Mouse (Mus musculus): ENCODE results near the gene P4hb. TPM values are rescaled to one million over a fixed set of nuclear protein-coding genes. Genes with fewer than 3 reads are reported as not detected.
"Not testable (repeated sequence)": the region's sequence is repeated elsewhere in the genome, so short reads cannot be mapped to it uniquely, and the experiment has no call there.

Gene P4hb
- polyA plus RNA-seq, 1 experiment: 1,223 TPM

DNA sequence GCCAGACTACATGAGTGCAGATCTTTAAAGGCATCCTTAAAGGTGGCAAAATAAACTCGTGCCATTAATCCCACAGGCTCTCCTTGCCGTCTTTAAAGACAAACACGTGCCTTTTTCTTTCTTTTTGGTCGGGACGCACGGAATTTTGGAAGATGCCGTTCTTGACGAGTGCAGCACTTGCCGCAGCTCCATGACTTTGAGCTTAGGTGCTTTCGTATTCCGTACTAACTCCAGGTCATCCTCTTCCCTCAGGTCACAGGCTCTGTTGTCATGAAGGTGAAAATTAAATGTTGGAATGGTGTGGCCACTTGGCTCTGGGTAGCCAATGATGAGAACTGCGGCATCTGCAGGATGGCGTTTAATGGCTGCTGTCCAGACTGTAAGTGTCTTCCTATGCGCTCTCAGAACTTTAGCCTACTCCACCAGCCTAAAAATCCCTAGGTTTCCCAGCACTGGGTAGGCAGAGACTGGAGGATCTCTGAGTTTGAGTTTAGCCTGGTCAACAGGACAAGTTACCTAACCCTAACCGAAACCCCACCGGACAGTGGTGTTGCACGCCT, 26.0 kb upstream of the P4hb start:
- H3K4me1 ChIP-seq: peaks cover 62% of the 10 kb centered on the region
- no peak for TF ChIP-seq GATA1 (IDR thresholded peaks at IDR 0.05; ENCODE audit: borderline replicate concordance, low read length)
- TF ChIP-seq FLI1 (IDR thresholded peaks at IDR 0.05; ENCODE audit: low read length): no peak
- no peaks in the 10 kb centered on the region for H3K27me3 ChIP-seq (replicated peaks)
- peaks cover 64% of the 10 kb centered on the region for H3K36me3 ChIP-seq (replicated peaks; ENCODE audit: low read length)
- peak overlapping the region; percentile 96 for H3K4me3 ChIP-seq (replicated peaks)
- H3K9me3 ChIP-seq: no peaks in the 10 kb centered on the region

DNA sequence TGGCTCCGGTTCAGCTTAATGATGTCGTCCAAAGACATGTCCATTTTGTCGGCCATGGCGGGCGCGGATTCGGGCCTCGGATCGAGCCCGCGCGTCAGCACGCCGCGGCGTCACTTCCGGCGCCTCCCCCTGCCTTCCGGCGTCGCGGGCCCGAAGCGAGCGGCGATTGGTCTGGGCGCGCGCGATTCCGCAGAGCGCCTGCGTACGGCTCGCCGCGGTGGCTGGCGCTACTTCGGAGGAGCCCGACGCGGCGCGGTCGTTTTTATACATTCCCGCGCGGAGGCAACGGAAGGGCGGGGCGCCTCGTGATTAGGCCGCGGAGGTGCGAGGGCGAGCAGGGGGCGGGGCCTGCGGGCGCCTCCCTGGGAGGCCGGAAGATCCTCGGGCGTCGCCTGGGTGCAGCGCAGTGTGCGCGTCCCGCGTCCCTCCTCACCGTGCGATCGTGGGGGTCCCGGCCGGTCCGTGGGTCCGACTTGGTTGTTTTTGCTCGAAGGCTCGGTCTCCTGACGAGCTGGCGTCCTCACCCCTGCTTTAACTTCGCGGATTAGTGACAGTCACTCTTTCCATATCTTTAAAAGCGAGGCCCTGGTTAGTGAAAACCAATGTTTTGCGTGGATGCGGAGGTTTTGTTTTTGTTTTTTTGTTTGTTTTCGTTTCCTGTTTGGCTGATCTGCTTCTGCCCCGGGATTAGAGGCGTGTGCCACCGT, 25.4 kb upstream of the P4hb start, which contains the start of the genes Alyref and Anapc11:
TSS of gene Alyref (minus strand) at position 83 of the 707 bp plus-strand sequence.
TSS of gene Anapc11 (plus strand) at position 139 of the 707 bp plus-strand sequence.
- H3K27me3 ChIP-seq (replicated peaks): no peaks in the 10 kb centered on the region
- H3K36me3 ChIP-seq (replicated peaks; ENCODE audit: low read length): peaks cover 64% of the 10 kb centered on the region
- H3K9me3 ChIP-seq: no peaks in the 10 kb centered on the region
- peak within 1 kb of the TSS; percentile 96 for H3K4me3 ChIP-seq (replicated peaks)
- TF ChIP-seq FLI1 (IDR thresholded peaks at IDR 0.05; ENCODE audit: low read length): peak; percentile 90; the same call in 1 of the 2 replicates
- no peak for TF ChIP-seq GATA1 (IDR thresholded peaks at IDR 0.05; ENCODE audit: borderline replicate concordance, low read length)
- H3K4me1 ChIP-seq: peaks cover 66% of the 10 kb centered on the region

DNA sequence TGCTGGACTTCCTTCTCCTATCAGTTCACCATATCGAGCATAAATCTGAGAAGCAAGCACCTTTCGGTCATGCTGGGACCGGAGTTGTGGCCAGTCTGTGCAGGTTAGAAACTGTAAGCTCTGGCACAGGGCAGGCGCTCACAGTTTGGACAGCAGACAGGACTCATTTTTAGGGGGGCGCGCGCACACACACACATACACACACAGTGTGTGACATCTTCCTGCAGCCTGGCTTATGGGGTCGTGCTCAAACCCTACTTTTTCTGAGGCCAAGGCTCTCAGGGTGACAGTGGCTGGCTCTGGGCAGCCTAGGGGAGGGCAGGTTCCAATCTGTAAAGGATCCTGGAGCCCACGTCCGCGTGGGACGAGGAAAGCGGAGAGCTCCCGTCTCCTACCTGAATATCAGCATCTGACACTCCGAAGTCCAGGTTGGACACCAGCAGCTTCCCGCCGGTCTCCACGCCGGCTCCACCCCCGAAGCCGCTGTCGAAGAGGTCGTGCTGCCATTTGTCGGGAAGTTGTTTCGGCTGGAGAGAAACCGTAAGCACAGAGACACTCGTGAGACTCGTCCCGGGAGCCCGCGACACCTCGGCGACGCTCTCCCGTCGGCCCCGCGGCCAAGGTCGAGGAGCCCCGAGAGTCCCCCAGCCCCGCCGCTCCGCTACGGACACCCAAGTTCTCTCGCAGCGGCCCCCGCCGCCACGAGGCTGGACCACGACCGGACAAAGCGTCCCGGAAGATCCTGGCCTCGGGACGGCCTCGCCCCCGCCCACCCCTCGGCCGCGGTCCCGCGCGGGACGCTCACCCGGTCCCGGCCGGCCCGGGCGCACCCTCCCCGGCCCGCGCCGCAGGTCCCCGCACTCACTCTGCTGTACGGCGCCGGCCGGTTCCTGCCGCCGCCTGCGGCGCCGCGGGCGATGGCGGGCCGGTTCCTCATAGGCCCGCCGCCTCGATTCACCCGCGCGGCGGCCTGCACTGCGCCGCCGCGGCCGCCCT, 24.5 kb upstream of the P4hb start:
- peaks cover 64% of the 10 kb centered on the region for H3K36me3 ChIP-seq (replicated peaks; ENCODE audit: low read length)
- H3K4me1 ChIP-seq: peaks cover 66% of the 10 kb centered on the region
- no peaks in the 10 kb centered on the region for H3K27me3 ChIP-seq (replicated peaks)
- TF ChIP-seq GATA1 (IDR thresholded peaks at IDR 0.05; ENCODE audit: borderline replicate concordance, low read length) (no peak), FLI1 (IDR thresholded peaks at IDR 0.05; ENCODE audit: low read length) (no peak)
- peak overlapping the region; percentile 96 for H3K4me3 ChIP-seq (replicated peaks)
- H3K9me3 ChIP-seq: no peaks in the 10 kb centered on the region

DNA sequence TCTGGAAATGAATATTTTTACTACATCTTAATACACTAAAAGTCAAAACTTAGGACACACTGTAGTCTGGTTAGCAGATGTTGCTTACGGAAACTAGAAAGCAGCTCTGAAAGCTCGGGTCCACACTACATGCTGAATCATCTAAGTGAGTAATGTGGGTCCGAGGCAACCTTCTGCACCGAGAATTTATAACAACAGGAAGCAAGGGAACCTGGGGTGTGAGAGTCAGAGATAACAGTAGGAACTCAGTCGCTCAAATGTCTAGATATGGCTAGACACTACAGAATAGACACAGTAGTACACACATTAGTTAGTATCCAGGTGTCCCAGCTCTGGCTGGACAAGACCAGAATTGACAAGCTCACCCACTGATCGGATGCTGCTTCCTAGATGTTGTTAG, 15.5 kb upstream of the P4hb start:
- Histone ChIP-seq H3K4me3 (replicated peaks) (peak overlapping the region; percentile 8), H3K36me3 (replicated peaks; ENCODE audit: low read length) (peaks cover 87% of the 10 kb centered on the region)
- no peak for TF ChIP-seq GATA1 (IDR thresholded peaks at IDR 0.05; ENCODE audit: borderline replicate concordance, low read length)
- TF ChIP-seq FLI1 (IDR thresholded peaks at IDR 0.05; ENCODE audit: low read length): no peak

DNA sequence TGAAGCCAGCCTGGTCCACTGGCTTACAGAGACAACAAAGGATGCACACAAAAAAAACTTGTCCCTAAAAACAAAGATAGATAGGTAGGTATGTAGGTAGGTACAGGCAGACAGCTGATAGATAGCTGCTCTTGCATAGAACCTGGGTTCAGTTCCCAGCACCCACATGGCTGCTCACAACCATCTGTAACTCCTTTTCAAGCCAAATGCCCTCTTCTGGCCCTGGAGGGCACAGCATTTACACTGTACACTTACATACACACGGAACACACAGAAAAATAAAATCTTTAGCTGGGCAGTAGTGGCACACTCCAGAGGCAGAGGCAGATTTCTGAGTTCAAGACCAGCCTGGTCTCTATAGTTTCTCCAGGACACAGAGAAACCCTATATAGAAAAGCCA, 10.9 kb upstream of the P4hb start:
- Histone ChIP-seq H3K4me3 (replicated peaks) (no peak overlapping the region), H3K36me3 (replicated peaks; ENCODE audit: low read length) (peaks cover 58% of the 10 kb centered on the region), H3K9me3 (no peaks in the 10 kb centered on the region), H3K27me3 (replicated peaks) (no peaks in the 10 kb centered on the region), H3K4me1 (peaks cover 36% of the 10 kb centered on the region)
- no peak for TF ChIP-seq FLI1 (IDR thresholded peaks at IDR 0.05; ENCODE audit: low read length)
- TF ChIP-seq GATA1 (IDR thresholded peaks at IDR 0.05; ENCODE audit: borderline replicate concordance, low read length): no peak

More for the DNA sequence above, 15.5 kb upstream of the P4hb start:
- Histone ChIP-seq H3K4me1 (peaks cover 19% of the 10 kb centered on the region), H3K27me3 (replicated peaks) (no peaks in the 10 kb centered on the region), H3K9me3 (no peaks in the 10 kb centered on the region)

DNA sequence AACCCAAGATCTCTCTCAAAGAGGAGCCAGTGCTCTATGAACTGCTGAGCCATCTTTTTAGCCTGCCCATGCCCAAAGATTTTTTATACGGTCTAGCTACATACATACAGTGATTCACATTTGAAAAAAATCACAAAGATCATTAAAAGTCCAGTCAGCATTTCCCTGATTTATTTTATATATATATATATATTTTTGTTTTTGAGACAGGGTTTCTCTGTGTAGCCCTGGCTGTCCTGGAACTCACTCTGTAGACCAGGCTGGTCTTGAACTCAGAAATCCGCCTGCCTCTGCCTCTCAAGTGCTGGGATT, 9.9 kb upstream of the P4hb start:
- H3K9me3 ChIP-seq; H3K4me3 ChIP-seq (replicated peaks); H3K27me3 ChIP-seq (replicated peaks): not testable (repeated sequence)
- Histone ChIP-seq H3K36me3 (replicated peaks; ENCODE audit: low read length) (peaks cover 60% of the 10 kb centered on the region), H3K4me1 (peaks cover 38% of the 10 kb centered on the region)

DNA sequence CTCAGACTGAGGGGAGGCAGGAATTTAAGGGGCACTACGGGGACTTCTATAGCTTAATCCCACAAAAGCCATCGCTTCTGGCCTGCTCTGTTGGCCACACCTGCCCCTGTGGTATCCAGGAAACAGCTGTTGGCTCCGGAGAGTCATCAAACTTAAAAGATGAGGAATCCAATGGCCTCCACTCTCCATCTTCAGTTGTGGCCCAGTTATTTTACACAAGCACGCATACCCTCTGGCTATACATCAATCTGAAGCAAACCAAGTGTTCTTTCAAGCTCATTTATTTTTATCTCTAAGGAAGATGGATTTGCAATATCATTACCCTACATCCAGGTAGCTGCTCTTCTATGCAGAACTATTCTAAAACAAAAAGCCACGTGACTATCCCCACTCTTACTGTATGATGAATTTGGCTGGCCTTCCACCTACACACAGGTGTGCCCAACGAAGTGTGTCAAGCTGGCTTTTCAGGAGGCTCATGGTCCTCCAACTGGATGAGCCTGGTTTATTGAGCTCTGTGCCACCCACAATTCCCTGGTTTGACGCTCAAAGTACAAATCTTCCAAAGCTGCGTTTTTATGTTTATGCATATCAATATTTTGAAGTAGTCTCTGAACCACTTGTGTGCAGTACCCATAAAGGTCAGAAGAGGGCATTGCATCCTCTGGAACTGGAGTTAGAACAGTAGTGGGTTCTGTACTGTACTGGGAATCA, 9.4 kb upstream of the P4hb start:
- H3K36me3 ChIP-seq (replicated peaks; ENCODE audit: low read length): peaks cover 60% of the 10 kb centered on the region
- H3K4me3 ChIP-seq (replicated peaks): peak overlapping the region; percentile 98
- no peaks in the 10 kb centered on the region for H3K27me3 ChIP-seq (replicated peaks)
- H3K4me1 ChIP-seq: peaks cover 43% of the 10 kb centered on the region
- H3K9me3 ChIP-seq: no peaks in the 10 kb centered on the region
- TF ChIP-seq GATA1 (IDR thresholded peaks at IDR 0.05; ENCODE audit: borderline replicate concordance, low read length) (no peak), FLI1 (IDR thresholded peaks at IDR 0.05; ENCODE audit: low read length) (no peak)

DNA sequence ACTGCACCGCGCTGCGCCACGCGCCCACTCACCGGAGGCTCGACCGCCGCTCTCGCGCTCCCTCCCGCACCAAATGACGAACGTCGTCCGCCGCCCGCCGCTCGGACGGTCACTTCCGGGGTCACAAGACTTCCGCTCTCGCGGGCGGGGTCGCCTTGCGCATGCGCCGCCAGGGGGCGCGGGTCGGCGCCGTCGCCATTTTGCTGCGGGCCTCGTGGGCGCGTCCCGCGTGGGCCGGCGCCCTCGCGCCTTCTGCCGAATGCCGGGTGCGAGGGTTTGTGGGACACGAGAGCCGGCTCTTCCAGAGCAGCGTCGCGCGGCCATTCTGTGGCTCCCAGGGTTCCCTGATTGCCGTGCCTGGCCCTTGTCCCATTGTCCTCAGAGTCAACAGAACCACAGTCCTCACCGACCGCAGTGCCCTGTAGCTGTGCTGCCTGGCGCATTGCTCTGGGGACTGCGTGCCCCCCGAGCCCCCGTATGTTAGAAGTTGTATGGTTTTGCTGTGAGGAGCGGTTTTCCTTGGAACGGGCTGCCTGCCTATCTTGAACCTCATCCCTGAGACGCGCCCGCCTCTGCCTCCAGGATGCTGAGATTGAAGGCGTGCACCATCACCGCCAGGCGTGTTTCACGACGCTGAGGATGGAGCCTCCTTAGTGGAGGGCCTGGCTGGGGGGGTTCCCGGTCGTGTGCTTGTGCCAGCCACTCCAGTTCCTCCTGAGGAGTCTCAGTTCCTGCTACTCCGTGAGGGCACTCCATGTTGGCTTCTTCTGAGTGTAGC, 8.6 kb upstream of the P4hb start, which contains the start of gene Arhgdia:
TSS of gene Arhgdia (minus strand) at position 135 of the 778 bp plus-strand sequence.
- no peak; the same call in 1 of the 2 replicates for TF ChIP-seq FLI1 (IDR thresholded peaks at IDR 0.05; ENCODE audit: low read length)
- TF ChIP-seq GATA1 (IDR thresholded peaks at IDR 0.05; ENCODE audit: borderline replicate concordance, low read length): no peak
- H3K9me3 ChIP-seq: no peaks in the 10 kb centered on the region
- H3K4me1 ChIP-seq: peaks cover 51% of the 10 kb centered on the region
- peak within 1 kb of the TSS; percentile 98 for H3K4me3 ChIP-seq (replicated peaks)
- H3K27me3 ChIP-seq (replicated peaks): no peaks in the 10 kb centered on the region
- peaks cover 60% of the 10 kb centered on the region for H3K36me3 ChIP-seq (replicated peaks; ENCODE audit: low read length)

All from megakaryocyte, embryonic 14.5 days (primary cell).